Mouse (Mus musculus) layer of hippocampus, adult 8-10 months (tissue): ENCODE measurements around the gene Bcl11a. TPM values are rescaled to one million over a fixed set of nuclear protein-coding genes. Genes with fewer than 3 reads are reported as not detected.

Experiments
- DNase-seq, 2 experiments: peaks; one replicate each; pipeline ENCODE4 v3.0.0; 2022; ENCODE audit warnings: low spot score in 2 of 2
- total RNA-seq, 4 experiments: library from RNA; stranded (reverse); gene quantifications; 2 replicates each; pipeline ENCODE4 v1.2.4; 2022

Bcl11a gene
- total RNA-seq, 4 experiments from 2014 or later, result 103 to 118 (median 109) TPM

GRCm38 (mm10) chr11:24079392-24080391 lies 1.8 kb downstream of the Bcl11a start:
- DNase-seq, result peak in 1 of 2 experiments; percentile 54

- no peak for DNase-seq
These were observed 2.7 kb downstream of the Bcl11a start for GRCm38 (mm10) chr11:24080541-24080940.

DNA sequence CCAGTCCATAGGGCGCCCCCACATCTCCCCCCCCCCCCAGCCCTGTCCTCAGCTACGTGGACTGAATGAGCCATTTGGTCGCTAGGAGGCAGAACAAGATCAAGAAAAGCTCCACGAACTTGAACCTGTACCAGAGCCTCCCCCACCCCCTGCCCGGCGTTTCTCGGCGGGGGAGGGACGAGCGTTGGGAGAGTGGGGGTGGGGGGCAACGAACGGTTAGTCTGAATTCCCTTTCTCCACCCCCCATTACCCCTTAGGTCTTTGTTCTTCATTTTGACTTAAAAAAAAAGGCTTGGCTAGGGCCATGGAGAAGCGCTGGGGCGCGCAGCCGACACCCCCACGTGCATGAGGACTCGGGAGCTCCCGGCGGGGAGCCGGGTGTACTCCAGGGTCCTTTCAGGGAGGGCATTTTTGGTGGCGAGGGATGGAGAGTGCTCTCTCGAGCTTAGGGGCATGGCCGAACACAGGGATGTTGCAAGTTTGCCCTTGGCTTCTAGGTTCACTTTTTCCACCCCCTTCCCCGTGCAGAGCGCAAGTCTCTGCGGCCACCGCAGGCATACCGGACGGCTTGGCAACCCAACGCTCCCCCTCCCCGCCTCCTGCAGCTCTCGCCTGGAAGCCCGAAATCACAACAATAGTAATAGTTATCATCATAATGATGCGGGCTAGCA lies 3.3 kb downstream of the Bcl11a start:
- DNase-seq, result no peak

DNA sequence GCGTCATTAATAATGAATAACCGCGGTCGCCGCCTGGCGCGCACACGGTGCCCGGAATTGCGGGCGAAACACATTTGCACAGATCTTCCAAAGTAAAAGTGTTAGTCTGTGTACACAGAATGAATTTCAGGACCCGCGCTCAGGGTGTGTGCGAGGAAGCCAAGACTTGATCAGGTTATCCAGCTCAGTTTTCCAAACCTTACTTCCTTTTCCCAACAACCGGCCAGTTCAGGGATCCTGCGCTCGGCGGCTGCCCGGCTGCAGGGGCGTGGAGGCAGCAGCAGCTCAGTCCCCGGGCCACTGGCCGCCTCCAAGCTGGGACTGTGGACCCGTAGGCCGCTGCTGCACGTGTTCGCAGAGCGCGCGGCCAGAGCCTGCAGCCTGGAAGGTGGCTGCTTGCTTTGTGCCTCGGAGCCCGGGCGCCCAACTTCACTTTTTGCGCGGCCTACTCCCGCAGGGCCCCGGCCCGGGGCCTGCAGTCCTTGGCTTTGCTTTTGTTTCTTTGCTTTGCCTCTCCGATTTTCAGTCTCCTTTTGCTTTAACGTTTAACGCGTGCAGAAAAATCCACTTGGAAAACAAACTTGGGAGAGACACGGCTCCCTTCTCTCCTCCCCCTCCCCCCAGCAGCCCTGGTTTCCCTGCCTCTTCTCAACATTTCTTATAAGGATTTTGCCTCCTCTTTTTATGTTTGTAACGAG lies 4.0 kb downstream of the Bcl11a start:
- peak in 1 of 2 experiments; percentile 42 for DNase-seq

- no peak for DNase-seq
These were observed 4.7 kb downstream of the Bcl11a start for GRCm38 (mm10) chr11:24082385-24083075.

DNA sequence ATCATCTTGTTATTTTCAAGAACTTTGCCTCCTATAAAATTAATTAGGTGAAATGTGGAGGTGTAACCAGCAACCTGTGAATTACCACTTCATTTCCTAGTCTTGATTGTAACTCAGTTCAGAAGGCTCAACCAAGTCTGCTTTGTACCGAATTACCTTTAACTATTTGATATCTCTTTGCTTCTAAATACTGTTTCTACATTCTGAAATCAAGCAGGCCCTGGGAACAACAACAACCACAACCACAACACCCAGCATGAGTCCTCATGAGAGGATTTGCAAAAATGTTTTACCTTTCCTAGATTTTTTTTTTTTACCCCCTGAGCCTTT lies 5.2 kb downstream of the Bcl11a start:
- no peak for DNase-seq

DNA sequence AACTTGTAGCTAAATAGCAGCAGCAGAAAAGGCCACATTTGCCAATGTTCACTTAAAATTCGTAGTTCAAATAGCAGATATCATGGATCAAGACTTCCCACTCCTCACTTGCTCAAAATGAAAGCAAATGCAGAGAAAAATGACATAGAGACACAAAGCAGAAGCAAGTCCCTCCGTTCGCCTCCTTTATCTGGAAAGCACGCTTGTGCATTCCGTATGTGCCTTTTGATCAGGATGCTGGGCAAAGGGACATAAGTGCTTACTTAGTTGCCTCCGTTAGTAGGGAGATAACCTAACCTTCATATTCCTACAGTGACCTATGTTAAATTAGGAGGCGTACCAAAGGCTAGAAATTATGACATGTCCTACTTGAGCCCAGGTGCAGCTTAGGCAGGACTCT lies 5.6 kb downstream of the Bcl11a start:
- no peak for DNase-seq

GRCm38 (mm10) chr11:24084077-24084476 lies 6.2 kb downstream of the Bcl11a start:
- DNase-seq, result no peak

DNA sequence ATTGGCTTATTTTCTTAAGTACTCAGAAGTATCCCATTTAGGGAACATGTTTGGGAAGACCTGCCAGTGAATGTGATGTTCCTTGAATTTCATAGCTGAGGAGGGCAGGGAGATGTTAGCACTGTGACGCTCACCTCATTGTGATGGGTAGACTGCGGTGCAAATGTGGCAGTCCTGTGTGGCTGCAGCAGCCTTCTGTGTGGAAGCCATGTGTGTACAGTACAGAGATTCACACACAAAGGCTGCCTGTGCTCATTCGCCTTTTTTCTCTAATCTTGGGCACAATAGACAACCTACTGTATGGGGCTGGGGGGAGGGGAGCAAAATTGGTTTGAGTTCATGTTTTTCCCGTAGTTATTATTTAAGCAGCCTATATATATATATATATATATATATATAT lies 6.7 kb downstream of the Bcl11a start:
- DNase-seq, result no peak

GRCm38 (mm10) chr11:24085986-24086385 lies 8.1 kb downstream of the Bcl11a start:
- no peak for DNase-seq

GRCm38 (mm10) chr11:24087069-24087468 lies 9.2 kb downstream of the Bcl11a start:
- no peak for DNase-seq

DNA sequence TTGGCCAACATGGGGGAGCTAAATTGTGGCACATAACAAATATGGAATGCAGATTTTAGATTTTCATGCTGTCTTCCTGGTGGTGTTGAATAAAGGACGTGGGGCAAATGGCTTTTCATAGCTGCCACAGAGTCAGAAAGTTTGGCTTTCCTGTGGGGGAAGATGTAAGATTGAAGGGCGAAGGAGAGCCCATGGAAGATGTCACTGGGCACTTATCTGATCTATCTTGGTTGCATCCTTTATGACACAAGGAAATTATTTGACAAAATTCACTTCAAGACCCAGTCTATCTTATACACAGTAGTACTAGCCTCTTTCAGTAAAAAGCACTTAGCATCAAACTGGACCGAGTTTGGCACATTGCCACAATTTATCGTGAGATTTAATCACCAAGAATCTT lies 12.6 kb downstream of the Bcl11a start:
- DNase-seq, result no peak

DNA sequence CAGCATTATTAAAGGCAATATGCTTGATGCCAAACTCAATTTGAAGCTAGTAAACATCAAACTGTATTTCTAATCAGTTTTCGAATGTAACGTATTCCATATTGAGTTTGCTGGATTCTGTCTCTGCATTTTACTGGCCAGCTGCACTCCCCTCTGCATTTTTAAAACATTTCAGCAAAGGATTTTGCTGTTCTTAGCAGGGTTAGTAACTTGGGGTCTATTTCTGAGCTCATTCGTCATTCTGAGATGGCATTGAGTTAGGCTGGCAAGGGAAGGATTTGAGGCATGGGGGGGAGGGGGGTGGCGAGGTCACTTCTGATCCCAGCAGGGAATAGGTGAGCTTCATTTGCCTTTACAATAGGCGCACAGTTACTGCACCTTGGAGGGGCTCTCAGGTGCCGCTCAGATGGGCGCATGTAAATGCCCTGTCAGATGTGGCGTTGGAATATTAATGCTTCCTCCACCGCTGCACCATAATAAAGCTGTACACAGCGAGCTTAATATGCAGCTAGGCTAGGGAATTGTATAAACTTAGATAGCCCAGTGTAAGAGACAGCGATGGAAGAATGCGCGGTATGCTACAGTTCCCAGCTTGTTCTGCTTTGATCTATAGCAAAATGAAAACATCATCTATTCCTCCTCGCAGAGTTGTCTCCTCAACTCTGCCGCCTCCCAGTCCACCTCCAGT lies 13.7 kb downstream of the Bcl11a start:
- no peak for DNase-seq

GRCm38 (mm10) chr11:24092618-24093017 lies 14.8 kb downstream of the Bcl11a start:
- DNase-seq, result no peak

GRCm38 (mm10) chr11:24094086-24094487 lies 16.2 kb downstream of the Bcl11a start:
- DNase-seq, result no peak

- DNase-seq, result no peak
These were observed 17.4 kb downstream of the Bcl11a start for GRCm38 (mm10) chr11:24095236-24095635.

DNA sequence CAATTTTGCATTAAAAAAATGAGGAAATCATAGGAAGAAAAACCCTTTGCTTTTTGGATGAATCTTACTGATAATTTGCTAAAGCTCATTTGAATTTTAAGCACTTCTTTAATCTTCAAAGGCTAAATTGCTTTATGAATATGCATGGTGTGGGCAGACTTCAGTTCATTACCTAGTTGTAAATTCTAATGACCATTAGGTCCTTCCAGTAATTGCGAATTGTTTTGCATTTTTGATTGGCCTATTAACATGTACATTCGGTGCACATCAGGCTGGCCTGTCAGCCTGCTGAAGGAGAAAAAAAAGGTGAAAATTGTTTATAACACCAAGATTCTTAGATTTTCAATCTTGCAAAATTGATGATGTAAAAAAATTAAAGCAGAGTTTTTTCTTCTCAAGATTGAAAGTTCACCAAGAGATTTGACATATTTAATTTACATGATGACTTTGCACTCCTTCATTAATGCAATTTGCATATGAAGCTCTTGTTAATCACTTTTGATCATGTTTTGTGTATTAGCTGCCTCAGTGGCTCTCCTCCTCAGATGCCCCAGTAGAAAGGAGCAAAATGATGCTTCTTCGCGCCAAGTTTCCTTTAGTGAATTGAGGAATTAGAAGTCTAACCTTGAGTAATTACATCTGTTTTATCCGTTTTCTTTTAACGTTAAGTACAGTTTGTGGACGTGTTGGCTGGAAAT lies 17.9 kb downstream of the Bcl11a start:
- DNase-seq, result no peak

DNA sequence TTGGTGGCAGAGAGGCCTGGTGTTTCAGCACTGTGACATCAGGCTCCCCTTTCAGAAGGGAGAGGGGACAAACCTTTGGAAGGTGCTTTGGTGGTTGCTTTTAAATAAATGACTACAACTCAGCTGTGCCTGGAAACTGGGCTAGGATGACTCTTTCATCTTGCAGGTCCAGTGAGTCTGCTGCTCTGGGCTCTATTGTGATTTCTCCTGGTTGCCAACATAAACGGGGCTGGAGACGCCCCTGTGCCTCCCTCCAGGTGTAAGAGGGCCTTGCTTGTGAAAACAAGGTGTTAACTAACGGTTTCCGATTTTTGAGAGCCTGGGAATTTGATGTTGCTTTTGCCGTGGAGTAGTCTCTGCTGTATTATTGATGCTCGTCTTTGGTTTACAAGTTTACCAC lies 18.6 kb downstream of the Bcl11a start:
- DNase-seq, result no peak

DNA sequence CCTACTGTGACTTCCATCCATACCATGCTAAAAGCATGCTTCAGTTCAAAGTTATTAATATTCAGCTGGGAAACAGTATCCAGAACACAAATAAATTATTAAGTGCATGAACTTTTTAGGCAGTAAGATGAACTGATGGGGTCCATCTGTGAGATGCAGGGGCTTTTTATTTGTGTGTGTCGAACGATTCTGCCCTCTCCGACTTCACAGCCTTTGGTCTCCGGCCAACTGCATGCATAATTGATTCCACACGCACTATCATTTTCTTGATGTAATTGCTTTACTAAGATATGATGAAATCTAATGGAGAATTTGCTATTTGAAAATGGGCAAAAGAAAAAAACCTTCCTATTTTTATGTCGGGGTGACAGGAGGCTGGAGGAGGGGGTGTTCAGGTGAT lies 19.2 kb downstream of the Bcl11a start:
- no peak for DNase-seq

- DNase-seq, result no peak
These were observed 20.2 kb downstream of the Bcl11a start for GRCm38 (mm10) chr11:24098069-24098468.
